Mouse (Mus musculus) layer of hippocampus, adult 11-12 months (tissue): Measurements from ENCODE around the gene Gm813.

Experiments used
- DNase-seq: peaks from one replicate; pipeline ENCODE4 v3.0.0; 2022; ENCODE audit warnings: low spot score

The Gm813 gene

GRCm38 (mm10) chr16:58604680-58605079 lies 12.1 kb downstream of the Gm813 start:
- DNase-seq: no peak

- DNase-seq: no peak
Measured at GRCm38 (mm10) chr16:58603831-58604230, 12.9 kb downstream of the Gm813 start.

GRCm38 (mm10) chr16:58600846-58601245 lies 15.9 kb downstream of the Gm813 start:
- DNase-seq: no peak

- DNase-seq: no peak
Measured at GRCm38 (mm10) chr16:58591299-58591698, 25.5 kb downstream of the Gm813 start.

GRCm38 (mm10) chr16:58589444-58589843 lies 27.3 kb downstream of the Gm813 start:
- DNase-seq: no peak

GRCm38 (mm10) chr16:58573949-58574722 lies 42.6 kb downstream of the Gm813 start:
- DNase-seq: no peak

GRCm38 (mm10) chr16:58570694-58571264 lies 46.0 kb downstream of the Gm813 start:
- DNase-seq: no peak
